Mouse (Mus musculus) testis, adult 2 months (tissue): ENCODE results near the gene Psg22. TPM values are rescaled to one million over a fixed set of nuclear protein-coding genes. Genes with fewer than 3 reads are reported as not detected.
"Not testable (repeated sequence)": the region's sequence is repeated elsewhere in the genome, so short reads cannot be mapped to it uniquely, and the experiment has no call there.

Source experiments
- H3K27ac ChIP-seq: fragments of 200-500 bp; 2 replicates; pipeline ENCODE4 v1.5.1; 2012; ENCODE audit warnings: low read depth, low read length; ENCODE audit not compliant: control insufficient read depth, insufficient read depth
- H3K27me3 ChIP-seq: fragments of 200-500 bp; 2 replicates; pipeline ENCODE4 v1.6.1; 2012; ENCODE audit warnings: mild to moderate bottlenecking, low read length, moderate library complexity; ENCODE audit not compliant: control insufficient read depth, insufficient read depth
- H3K36me3 ChIP-seq: fragments of 200-500 bp; 2 replicates; pipeline ENCODE4 v1.6.1; 2012; ENCODE audit warnings: mild to moderate bottlenecking, low read length; ENCODE audit not compliant: control insufficient read depth, insufficient read depth
- H3K4me1 ChIP-seq: fragments of 200-500 bp; 2 replicates; pipeline ENCODE4 v1.6.1; 2012; ENCODE audit warnings: low read length; ENCODE audit not compliant: control insufficient read depth, insufficient read depth
- H3K4me3 ChIP-seq: fragments of 200-500 bp; 2 replicates; pipeline ENCODE4 v1.5.1; 2012; ENCODE audit warnings: low read depth, mild to moderate bottlenecking, low read length, moderate library complexity, mixed read lengths; ENCODE audit not compliant: control insufficient read depth
- CTCF ChIP-seq: fragments of 200-500 bp; IDR thresholded peaks from 2 replicates; pipeline ENCODE4 v1.5.1; 2012; ENCODE audit warnings: low read depth, mild to moderate bottlenecking, inconsistent platforms, low read length, moderate library complexity; ENCODE audit not compliant: control insufficient read depth, insufficient read depth, insufficient replicate concordance
- POLR2A ChIP-seq: fragments of 200-500 bp; IDR thresholded peaks from 2 replicates; pipeline ENCODE4 v1.6.1; 2012; ENCODE audit warnings: low read depth, mild to moderate bottlenecking, inconsistent platforms, low read length, moderate library complexity; ENCODE audit not compliant: control insufficient read depth
- polyA plus RNA-seq: library from polyadenylated mRNA; depleted of rRNA; stranded (reverse); fragments of >200 nt; gene quantifications from 2 replicates; pipeline ENCODE4 v1.2.3, GENCODE M21; 2012; rRNA removed

Gene Psg22
- polyA plus RNA-seq = 0.17 and 0.21 TPM in 2 replicates

DNA sequence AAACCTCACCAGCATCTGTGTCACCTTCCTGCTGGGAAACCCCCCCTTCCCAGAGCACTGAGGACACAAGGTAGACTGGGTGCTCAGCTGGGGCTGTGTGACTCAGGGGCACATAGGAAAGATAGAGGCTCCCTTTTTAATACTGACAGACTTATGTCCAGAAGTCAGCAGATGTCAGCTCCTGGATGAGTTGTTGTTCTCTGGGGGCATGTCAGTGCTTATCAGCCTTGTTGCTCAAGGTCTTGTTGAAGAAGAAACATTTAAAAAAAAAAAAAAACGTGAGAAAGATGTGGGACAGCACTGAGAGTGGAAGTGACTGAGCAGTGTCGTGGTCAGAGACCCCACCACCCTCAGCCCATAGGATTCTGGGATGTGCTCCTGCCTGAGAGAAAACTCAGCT is at the start of gene Psg22:
TSS of gene Psg22 (plus strand) at position 301 of the 400 bp plus-strand sequence.
- H3K36me3 ChIP-seq = no peaks in the 10 kb centered on the region
- TF ChIP-seq CTCF = no peak
- TF ChIP-seq POLR2A = no peak
- no peak within 1 kb of the TSS for H3K4me3 ChIP-seq
- H3K27ac ChIP-seq = no peak within 1 kb of the TSS
- no peaks in the 10 kb centered on the region for H3K27me3 ChIP-seq
- no peaks in the 10 kb centered on the region for H3K4me1 ChIP-seq

- Histone ChIP-seq H3K4me1 (no peaks in the 10 kb centered on the region), H3K27ac (no peak overlapping the region), H3K4me3 (no peak overlapping the region), H3K36me3 (no peaks in the 10 kb centered on the region), H3K27me3 (no peaks in the 10 kb centered on the region)
- TF ChIP-seq POLR2A (no peak), CTCF (no peak)
Measured at GRCm38 (mm10) chr7:18679772-18680171, 38.1 kb upstream of the Psg22 start.

- H3K36me3 ChIP-seq = no peaks in the 10 kb centered on the region
- H3K4me3 ChIP-seq = no peak overlapping the region
- no peak overlapping the region for H3K27ac ChIP-seq
- no peaks in the 10 kb centered on the region for H3K4me1 ChIP-seq
- no peaks in the 10 kb centered on the region for H3K27me3 ChIP-seq
- no peak for TF ChIP-seq CTCF
- TF ChIP-seq POLR2A = no peak
Measured at GRCm38 (mm10) chr7:18685586-18685985, 32.3 kb upstream of the Psg22 start.

GRCm38 (mm10) chr7:18686085-18686484 is 31.8 kb upstream of the Psg22 start, which contains the start of gene Psg20:
Psg20 (minus strand) TSS chr7:18686185.
- H3K36me3 ChIP-seq = no peaks in the 10 kb centered on the region
- TF ChIP-seq CTCF (no peak), POLR2A (no peak)
- H3K4me3 ChIP-seq = no peak within 1 kb of the TSS
- H3K4me1 ChIP-seq = no peaks in the 10 kb centered on the region
- no peaks in the 10 kb centered on the region for H3K27me3 ChIP-seq
- no peak within 1 kb of the TSS for H3K27ac ChIP-seq

GRCm38 (mm10) chr7:18710331-18710730 is 7.6 kb upstream of the Psg22 start:
- H3K4me1 ChIP-seq, H3K27ac ChIP-seq, H3K27me3 ChIP-seq, H3K4me3 ChIP-seq, H3K36me3 ChIP-seq: not testable (repeated sequence)

DNA sequence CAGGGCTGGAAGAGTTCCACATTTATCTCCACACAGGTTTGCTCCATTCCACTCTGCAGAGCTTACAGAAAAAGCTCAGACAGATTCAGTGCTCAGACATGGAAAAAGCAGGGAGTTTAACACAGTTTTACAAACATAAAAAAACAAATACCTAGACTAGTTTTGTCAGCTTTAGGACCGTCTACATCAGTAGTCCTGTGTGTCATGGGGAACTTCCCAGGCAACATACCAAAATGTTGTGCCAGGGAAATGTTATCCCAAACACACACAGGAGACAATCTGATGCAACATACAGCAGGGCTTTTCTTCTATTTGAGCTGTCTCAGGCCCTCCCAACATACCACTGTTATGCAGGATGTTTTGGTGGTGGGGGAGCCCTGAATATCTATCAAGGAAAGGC is 7.0 kb upstream of the Psg22 start:
- no peak overlapping the region for H3K27ac ChIP-seq
- no peak overlapping the region for H3K4me3 ChIP-seq
- TF ChIP-seq CTCF (no peak), POLR2A (no peak)
- H3K36me3 ChIP-seq = no peaks in the 10 kb centered on the region
- no peaks in the 10 kb centered on the region for H3K4me1 ChIP-seq
- H3K27me3 ChIP-seq = no peaks in the 10 kb centered on the region

DNA sequence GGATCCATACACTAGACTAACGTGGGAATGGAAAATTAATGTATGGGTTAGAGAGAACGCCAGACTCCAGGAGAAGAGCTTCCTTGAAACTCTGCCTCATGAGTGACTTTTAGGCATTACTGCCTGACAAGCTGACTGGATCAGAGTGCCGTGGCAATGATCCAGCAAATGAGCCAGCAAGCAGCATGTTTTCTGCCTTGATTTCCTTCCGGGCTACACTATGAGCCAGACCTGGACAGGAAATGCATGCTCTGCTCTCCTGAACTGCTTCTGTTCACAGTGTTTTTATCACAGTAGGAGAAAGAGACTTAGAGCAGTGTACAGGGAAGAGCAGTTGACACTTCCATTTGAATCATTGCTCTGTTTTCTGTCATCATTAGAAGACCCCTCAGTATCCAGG is 2.3 kb upstream of the Psg22 start:
- no peaks in the 10 kb centered on the region for H3K36me3 ChIP-seq
- no peak overlapping the region for H3K27ac ChIP-seq
- no peaks in the 10 kb centered on the region for H3K27me3 ChIP-seq
- TF ChIP-seq POLR2A (no peak), CTCF (no peak)
- no peaks in the 10 kb centered on the region for H3K4me1 ChIP-seq
- no peak overlapping the region for H3K4me3 ChIP-seq

DNA sequence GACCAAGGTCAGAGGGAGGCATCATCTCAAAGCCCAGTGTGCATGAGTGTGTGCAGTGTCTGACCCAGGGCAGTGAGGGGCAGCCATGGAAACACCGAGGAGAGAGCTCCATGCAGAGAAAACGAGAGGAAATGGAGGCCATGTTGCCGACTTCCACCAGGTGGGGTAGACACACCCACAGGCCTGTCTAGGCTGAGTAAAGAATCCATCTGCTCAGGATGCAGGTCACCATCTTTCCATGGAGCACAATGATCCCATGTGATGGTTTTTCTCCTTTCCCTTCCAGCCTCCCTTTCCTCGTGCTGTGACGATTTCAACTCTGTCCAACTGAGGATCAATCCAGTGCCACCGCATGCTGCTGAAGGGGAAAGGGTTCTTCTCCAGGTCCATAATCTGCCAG is 6.1 kb downstream of the Psg22 start:
- no peak for TF ChIP-seq POLR2A
- TF ChIP-seq CTCF = no peak

GRCm38 (mm10) chr7:18725931-18726330 is 8.0 kb downstream of the Psg22 start:
- not testable (repeated sequence) for H3K4me1 ChIP-seq

More for the DNA sequence above, 6.1 kb downstream of the Psg22 start:
- Histone ChIP-seq H3K4me1 (no peaks in the 10 kb centered on the region), H3K27me3 (no peaks in the 10 kb centered on the region), H3K27ac (no peak overlapping the region), H3K4me3 (no peak overlapping the region), H3K36me3 (no peaks in the 10 kb centered on the region)

More at GRCm38 (mm10) chr7:18725931-18726330, 8.0 kb downstream of the Psg22 start:
- not testable (repeated sequence) for H3K4me3 ChIP-seq, H3K27ac ChIP-seq, H3K36me3 ChIP-seq, H3K27me3 ChIP-seq
